Mouse (Mus musculus) stomach, postnatal 0 days (tissue): ENCODE measurements around the gene Gp9. TPM values are rescaled to one million over a fixed set of nuclear protein-coding genes. Genes with fewer than 3 reads are reported as not detected.

Experiments used
- ATAC-seq: fragments of 200-750 bp; cut with Nextera tagmentation; 2 replicates; pipeline ENCODE4 v1.8.0; 2017; ENCODE audit not compliant: low FRiP score, low TSS enrichment
- DNase-seq: peaks from one replicate; pipeline ENCODE4 v3.0.0-alpha.2; 2016; ENCODE audit warnings: low spot score
- H3K27ac ChIP-seq: fragments of 300-500 bp; sonication (generic); replicated peaks from 2 replicates; pipeline ENCODE4 v1.5.1; 2014; ENCODE audit warnings: mild to moderate bottlenecking, control low read depth
- H3K27me3 ChIP-seq: fragments of 300-500 bp; sonication (generic); 2 replicates; pipeline ENCODE4 v1.6.1; 2014; ENCODE audit warnings: low read length; ENCODE audit not compliant: control insufficient read depth, insufficient read depth
- H3K36me3 ChIP-seq: fragments of 300-500 bp; sonication (generic); 2 replicates; pipeline ENCODE4 v1.6.1; 2014; ENCODE audit warnings: low read length, mixed read lengths; ENCODE audit not compliant: control insufficient read depth, insufficient read depth
- H3K4me1 ChIP-seq: fragments of 300-500 bp; sonication (generic); replicated peaks from 2 replicates; pipeline ENCODE4 v1.6.1; 2014; ENCODE audit warnings: antibody characterized with exemption; ENCODE audit not compliant: control insufficient read depth, insufficient read depth
- H3K4me2 ChIP-seq: fragments of 300-500 bp; sonication (generic); replicated peaks from 2 replicates; pipeline ENCODE4 v1.6.1; 2014; ENCODE audit warnings: low read depth, mild to moderate bottlenecking, control low read depth, moderate library complexity
- H3K4me3 ChIP-seq: fragments of 300-500 bp; sonication (generic); 2 replicates; pipeline ENCODE4 v1.5.1; 2014; ENCODE audit warnings: low read depth, low read length, control low read depth
- H3K9ac ChIP-seq: fragments of 300-500 bp; sonication (generic); 2 replicates; pipeline ENCODE4 v1.6.1; 2014; ENCODE audit warnings: mild to moderate bottlenecking, low read length, control low read depth, mixed read lengths
- H3K9me3 ChIP-seq: fragments of 300-500 bp; sonication (generic); 2 replicates; pipeline ENCODE4 v1.6.1; 2016; ENCODE audit warnings: low read length; ENCODE audit not compliant: control insufficient read depth
- CTCF ChIP-seq: IDR thresholded peaks from 2 replicates; pipeline ENCODE4 v1.5.1; 2016; ENCODE audit warnings: antibody characterized with exemption, low read depth, mild to moderate bottlenecking, moderate library complexity
- EP300 ChIP-seq: optimal IDR thresholded peaks from 2 replicates; pipeline ENCODE3; 2016; ENCODE audit warnings: antibody characterized with exemption
- WGBS: fragments of 180-500 bp; shearing (Covaris S2); extraction: QIAGEN DNeasy Blood & Tissue Kit; methylation state at CpG from one replicate; pipeline ENCODE4 v1.1.7; 2014; 5-methylcytosine and 5-hydroxymethylcytosine counted together
- polyA plus RNA-seq: library from polyadenylated mRNA; unstranded; fragments of >200 nt; fragmentation: Nextera tagmentation; extraction: Ambion mirVana; gene quantifications from 2 replicates; pipeline ENCODE4 v1.2.1, GENCODE M21; 2015

Gp9 gene
- polyA plus RNA-seq, 1 experiment from 2014 or later: 0.40 TPM

DNA sequence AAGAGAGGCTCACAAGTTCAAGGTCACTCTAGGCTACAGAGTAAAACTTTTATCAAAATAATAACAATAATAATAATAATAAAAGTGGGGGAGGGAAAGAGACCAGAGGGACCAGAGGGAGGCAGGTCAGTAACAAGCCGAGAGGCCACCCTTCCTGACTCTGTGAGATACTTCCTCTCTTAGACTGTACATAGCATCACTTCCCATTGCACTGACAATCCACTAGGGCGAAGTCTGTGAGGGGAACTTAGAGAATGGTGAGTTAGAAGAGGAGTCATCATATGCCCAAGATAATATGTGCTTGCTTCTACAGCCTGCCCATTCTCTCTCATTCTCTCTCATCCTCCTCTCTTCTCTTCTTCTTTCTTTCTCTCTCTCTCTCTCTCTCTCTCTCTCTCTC, 28.2 kb downstream of the Gp9 start:
- H3K36me3 ChIP-seq: no peaks in the 10 kb centered on the region
- H3K27ac ChIP-seq: no peak overlapping the region
- H3K4me2 ChIP-seq: no peak overlapping the region
- H3K4me3 ChIP-seq: no peak overlapping the region
- WGBS: 76% methylated on average over 2 of the region's 2 CpGs
- H3K9ac ChIP-seq: no peak overlapping the region
- no peak for ATAC-seq
- no peaks in the 10 kb centered on the region for H3K27me3 ChIP-seq
- no peak for DNase-seq
- no peaks in the 10 kb centered on the region for H3K4me1 ChIP-seq
- no peaks in the 10 kb centered on the region for H3K9me3 ChIP-seq
- TF ChIP-seq EP300 (no peak), CTCF (no peak; the same call in 1 of the 2 replicates)

GRCm38 (mm10) chr6:87806857-87807256, 29.0 kb downstream of the Gp9 start:
- no peaks in the 10 kb centered on the region for H3K9me3 ChIP-seq
- WGBS: 37% methylated on average over 2 of the region's 2 CpGs
- H3K4me1 ChIP-seq: no peaks in the 10 kb centered on the region
- no peak overlapping the region for H3K4me3 ChIP-seq
- TF ChIP-seq CTCF: peak; percentile 43
- TF ChIP-seq EP300: no peak
- no peak overlapping the region for H3K4me2 ChIP-seq
- no peaks in the 10 kb centered on the region for H3K27me3 ChIP-seq
- no peak overlapping the region for H3K9ac ChIP-seq
- DNase-seq (no peak), ATAC-seq (no peak)
- H3K36me3 ChIP-seq: no peaks in the 10 kb centered on the region
- H3K27ac ChIP-seq: no peak overlapping the region

- Histone ChIP-seq H3K27me3 (no peaks in the 10 kb centered on the region), H3K36me3 (no peaks in the 10 kb centered on the region), H3K4me2 (no peak overlapping the region), H3K4me1 (no peaks in the 10 kb centered on the region), H3K27ac (no peak overlapping the region), H3K9me3 (no peaks in the 10 kb centered on the region), H3K9ac (no peak overlapping the region; the same call in 1 of the 2 replicates), H3K4me3 (no peak overlapping the region)
- DNase-seq (no peak), ATAC-seq (no peak)
- WGBS: 77% methylated on average over 4 of the region's 4 CpGs
- TF ChIP-seq CTCF (no peak), EP300 (no peak)
Measured at GRCm38 (mm10) chr6:87807735-87808440, 30.0 kb downstream of the Gp9 start.

DNA sequence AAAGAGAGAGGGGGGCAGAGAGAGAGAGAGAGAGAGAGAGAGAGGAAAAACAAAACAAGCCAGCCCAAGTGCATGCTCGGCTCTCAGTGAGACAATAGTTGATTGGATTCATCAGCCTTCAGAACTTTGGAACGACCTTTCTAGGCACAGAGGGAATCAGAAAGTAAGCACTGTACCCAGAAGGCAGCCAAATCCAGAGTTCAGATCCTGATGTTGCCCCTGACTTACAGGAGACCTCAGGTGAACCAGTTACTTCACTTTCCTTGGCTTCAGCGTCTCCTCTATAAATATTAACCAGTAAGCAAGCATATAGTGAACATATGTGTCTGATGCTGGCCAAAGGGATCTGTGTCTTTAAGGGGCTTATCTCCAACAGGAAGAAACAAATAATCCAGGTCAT, 30.6 kb downstream of the Gp9 start:
- no peak overlapping the region for H3K27ac ChIP-seq
- WGBS: 59% methylated on average over 3 of the region's 3 CpGs

GRCm38 (mm10) chr6:87809144-87809543, 31.3 kb downstream of the Gp9 start:
- Histone ChIP-seq H3K36me3 (no peaks in the 10 kb centered on the region), H3K4me3 (no peak overlapping the region), H3K27me3 (no peaks in the 10 kb centered on the region), H3K9me3 (no peaks in the 10 kb centered on the region), H3K9ac (no peak overlapping the region), H3K27ac (no peak overlapping the region), H3K4me1 (no peaks in the 10 kb centered on the region), H3K4me2 (peak overlapping the region; percentile 88; the same call in 1 of the 2 replicates)
- ATAC-seq (no peak), DNase-seq (no peak)
- WGBS: 83% methylated on average over 2 of the region's 2 CpGs
- TF ChIP-seq CTCF (no peak), EP300 (no peak)

More for the DNA sequence above, 30.6 kb downstream of the Gp9 start:
- DNase-seq: no peak
- TF ChIP-seq CTCF: no peak
- H3K4me3 ChIP-seq: no peak overlapping the region
- H3K4me2 ChIP-seq: no peak overlapping the region
- no peak for ATAC-seq
- H3K27me3 ChIP-seq: no peaks in the 10 kb centered on the region
- no peak overlapping the region for H3K9ac ChIP-seq
- no peaks in the 10 kb centered on the region for H3K9me3 ChIP-seq
- H3K4me1 ChIP-seq: no peaks in the 10 kb centered on the region
- H3K36me3 ChIP-seq: no peaks in the 10 kb centered on the region

DNA sequence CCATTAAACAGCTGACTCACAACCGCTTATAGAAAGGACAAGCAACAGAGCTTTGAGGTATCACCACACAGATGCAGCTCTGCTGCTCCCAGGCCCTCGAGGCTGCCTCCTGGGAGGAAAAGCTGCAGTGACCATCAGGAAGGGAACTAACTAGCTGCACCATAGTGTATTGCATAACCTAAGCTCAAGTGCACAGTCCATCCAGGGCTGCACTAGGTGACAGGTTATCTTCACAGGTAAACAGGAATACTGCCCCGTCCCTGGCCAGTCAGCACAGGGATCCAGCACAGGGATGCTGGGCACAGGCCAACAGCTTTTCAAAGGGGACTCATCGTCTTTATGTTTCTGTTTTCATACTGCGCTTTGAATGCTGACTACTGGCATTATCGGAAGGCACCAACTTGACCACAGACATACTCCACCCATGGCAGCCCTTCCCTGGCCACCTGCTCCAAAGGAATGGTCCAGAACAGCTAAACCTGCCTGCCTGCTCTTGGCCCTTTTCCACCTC, 31.8 kb downstream of the Gp9 start:
- peak overlapping the region; percentile 88; the same call in 1 of the 2 replicates for H3K4me2 ChIP-seq

More for the DNA sequence above, 31.8 kb downstream of the Gp9 start:
- Histone ChIP-seq H3K36me3 (no peaks in the 10 kb centered on the region), H3K9me3 (no peaks in the 10 kb centered on the region), H3K4me1 (no peaks in the 10 kb centered on the region), H3K4me3 (peak overlapping the region; percentile 86; the same call in 1 of the 2 replicates), H3K27ac (peak overlapping the region; percentile 36; the same call in 1 of the 2 replicates), H3K27me3 (no peaks in the 10 kb centered on the region), H3K9ac (no peak overlapping the region)
- WGBS: 74% methylated on average over 6 of the region's 6 CpGs
- ATAC-seq: peak; percentile 27; the same call in 1 of the 2 replicates
- DNase-seq: peak; percentile 48
- TF ChIP-seq EP300: no peak
- no peak for TF ChIP-seq CTCF
